Mouse (Mus musculus) T-helper 2 cell (primary cell): Measurements from ENCODE around the gene Gm44579.

Source experiments
- in situ Hi-C: fragments of 300-600 bp; cut with MboI, MseI; formaldehyde crosslinking; loops from one replicate; pipeline ENCODE4 v1.15.1; 2025; ENCODE audit warnings: high pct_unique_total_duplicates

The Gm44579 gene

DNA sequence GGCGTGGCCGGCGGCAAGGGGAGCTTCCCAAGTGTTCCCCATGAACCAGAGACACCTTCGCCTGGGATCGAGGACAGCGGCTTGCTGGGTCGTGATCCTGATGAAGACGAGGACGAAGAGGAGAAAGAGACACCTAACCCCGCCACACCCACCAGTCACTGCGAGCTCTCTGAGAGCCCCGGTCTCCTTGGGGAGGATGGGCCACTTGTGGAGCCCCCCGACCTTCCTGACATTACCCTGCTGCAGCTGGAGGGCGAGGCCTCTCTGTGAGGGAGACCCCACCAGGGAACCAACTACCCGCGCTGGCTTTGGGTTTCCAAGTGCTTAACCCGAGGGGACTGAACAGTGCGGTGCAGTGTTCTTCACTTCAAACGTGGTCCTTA lies 52.2 kb downstream of the Gm44579 start:
- in situ Hi-C loops = no loop called here

DNA sequence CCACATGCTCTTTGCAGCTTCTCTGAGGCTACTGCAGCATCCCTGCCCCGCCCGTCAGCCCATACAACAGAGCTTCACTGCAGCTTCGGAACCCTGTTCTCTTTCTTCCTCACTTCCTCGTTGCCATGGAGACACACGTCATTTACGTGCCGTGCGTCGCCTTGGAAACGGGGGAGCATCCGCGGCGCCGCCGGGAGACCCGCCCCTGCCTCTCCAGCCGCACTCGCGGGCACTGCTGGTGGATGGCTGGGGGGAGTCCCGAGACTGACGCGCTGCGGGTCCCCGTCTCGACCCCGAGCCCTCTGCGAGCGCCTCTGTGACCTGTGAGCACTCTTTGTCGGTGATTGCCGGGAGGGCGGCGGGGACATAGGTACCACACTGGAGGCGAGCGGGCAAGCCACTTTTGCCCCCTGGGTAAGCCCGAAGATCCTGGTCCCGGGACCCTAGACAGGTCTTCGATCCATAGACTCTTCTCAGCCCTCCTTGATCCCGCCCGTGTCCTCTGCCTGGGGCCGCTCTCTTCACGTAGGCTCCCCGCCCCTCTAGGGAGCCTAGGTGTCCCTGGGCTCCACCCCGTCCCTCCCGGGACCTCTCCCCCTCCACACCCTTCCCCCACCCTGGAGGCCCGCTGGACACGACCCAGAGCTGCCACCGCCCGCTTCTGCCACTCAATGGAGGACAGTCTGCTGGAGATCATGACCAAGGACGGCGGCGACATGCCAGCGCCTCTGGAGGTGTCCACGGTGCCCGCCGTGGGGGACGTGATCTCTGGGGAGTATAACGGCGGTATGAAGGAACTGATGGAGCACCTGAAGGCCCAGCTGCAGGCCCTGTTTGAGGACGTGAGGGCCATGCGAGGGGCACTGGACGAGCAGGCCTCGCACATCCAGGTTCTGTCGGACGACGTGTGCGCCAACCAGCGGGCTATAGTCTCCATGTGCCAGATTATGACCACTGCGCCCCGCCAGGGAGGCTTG lies 52.8 kb downstream of the Gm44579 start:
- in situ Hi-C loops = no loop called here

DNA sequence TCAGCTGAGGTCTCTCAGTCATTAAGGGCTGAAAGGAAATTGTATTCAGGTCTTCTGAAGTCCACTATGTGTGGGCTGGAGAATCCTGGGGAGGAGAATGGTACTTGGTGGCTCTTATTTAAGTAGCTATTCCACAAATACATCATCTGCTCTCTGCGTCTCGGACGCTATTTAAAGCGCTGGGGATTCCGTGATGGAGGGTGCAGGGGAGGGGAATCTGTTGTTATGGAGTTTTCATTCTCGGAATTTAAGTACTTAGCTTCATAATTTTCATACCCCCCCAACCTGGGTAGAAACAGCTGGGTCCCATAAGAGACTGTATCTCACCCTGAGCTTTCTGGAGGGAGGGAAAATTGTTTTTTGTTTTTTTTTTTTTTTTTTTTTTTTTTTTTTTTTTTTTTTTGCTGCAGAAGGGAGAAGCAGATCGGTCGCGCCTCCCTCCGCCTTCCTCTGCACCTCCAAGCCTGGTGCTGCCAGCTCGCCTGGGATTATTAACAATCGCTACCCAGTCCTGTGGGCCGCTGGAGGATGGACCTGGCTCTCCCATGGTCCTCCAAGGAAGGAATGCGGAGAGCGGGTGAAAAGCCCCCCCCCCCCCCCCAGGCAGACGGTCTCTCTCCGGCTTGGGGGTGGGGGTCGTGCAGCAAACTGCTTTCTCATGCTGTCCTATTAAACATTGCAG lies 53.7 kb downstream of the Gm44579 start, which contains the start of gene Ccdc184:
Ccdc184 (plus strand) TSS at position 196 of the 682 bp plus-strand sequence.
- in situ Hi-C loops = no loop called here

DNA sequence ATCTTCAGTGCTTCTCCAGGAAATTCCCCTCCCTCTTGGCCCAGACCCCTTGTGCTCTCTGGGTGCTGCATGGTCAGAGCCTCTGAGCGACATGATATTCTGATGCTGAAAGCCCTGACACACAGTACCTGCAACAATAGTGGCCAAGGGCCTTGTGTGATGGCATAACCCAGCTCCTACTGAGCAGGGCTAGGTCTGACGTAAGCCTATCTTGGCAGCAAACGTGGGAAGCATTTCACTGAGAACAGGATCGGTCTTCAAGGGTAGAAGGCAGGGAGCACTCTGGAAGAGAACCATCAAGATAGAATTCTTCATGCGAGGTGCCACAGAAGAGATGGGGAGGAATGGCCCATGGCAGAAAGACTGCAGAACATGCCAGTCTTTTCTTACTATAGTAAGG lies 55.3 kb downstream of the Gm44579 start, which contains the start of gene Asb8:
Asb8 (minus strand) TSS at position 101 of the 400 bp plus-strand sequence.
- in situ Hi-C loops = no loop called here

DNA sequence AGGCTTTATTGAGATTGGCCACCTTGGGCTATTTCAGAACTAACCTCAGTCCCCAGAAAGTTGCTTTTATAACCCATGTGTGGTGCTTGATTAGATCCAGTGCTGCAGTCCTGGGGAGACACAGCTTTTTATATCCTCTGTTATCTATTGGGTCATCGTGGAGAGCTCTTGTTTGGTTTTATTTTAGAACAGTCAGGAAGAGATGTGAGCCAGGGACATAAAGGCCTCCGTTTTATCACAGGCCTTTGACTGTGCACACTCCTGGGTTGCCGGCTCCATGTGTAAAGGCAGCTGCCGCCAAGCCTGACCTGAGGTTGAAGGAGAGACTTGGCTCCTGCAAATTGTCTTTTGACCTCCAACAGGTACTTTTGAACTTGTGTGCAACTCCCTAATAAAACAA lies 58.2 kb downstream of the Gm44579 start:
- in situ Hi-C loops = no loop called here

DNA sequence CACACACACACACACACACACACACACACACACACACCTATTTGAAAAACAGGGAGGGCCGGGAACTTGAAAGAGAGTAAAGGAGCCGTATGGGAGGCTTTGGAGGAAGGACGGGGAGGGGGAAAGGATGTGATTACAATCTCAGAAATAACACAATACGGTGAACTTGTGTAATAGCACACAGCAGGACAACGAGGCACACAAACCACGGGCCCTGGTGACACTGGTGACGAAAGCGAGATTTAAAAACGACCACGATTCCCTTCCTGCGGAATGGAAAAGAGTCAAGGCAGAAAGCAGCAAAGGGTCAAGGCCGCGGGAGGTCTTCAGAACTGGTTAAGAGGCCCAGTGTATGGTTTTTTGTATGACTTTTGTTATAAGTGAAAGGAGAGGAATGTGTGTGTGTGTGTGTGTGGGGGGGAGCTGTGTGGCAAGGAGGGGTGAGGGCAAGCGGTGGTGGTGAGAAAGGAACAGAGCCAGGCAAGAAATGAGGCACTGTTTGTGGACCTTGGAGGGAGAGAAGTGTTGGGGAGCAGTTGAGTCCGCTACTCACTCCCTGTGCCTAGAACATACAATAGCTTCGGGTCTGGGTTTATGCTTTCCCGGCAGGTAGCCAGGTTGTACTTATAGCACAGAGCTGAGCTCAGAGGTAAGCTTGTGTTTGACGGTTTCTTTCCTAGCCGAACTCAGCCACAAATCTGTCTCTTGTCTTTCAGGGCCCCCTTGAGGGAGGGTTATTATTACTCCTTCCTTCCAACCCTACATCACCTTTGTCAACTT lies 59.6 kb downstream of the Gm44579 start:
- in situ Hi-C loops = no loop called here

DNA sequence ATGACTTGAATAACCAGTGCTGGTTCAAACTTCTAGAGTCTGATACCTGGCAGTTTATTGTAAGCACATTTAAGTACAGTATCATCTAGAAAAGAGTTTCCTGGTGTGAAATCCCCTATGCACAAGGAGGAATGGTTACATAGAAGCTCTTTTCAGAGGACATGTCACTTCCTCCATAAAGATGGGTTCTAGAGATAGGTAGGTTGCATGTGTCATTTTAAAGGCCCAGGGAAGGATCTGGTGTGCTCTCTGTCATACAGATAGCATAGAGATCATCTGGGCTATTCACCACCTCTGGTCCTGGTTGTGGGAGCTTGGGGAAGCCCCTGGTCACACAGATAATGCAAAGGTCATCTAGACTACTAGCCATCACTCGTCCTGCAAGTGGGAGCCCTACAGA lies 63.5 kb downstream of the Gm44579 start:
- in situ Hi-C loops = no loop called here

DNA sequence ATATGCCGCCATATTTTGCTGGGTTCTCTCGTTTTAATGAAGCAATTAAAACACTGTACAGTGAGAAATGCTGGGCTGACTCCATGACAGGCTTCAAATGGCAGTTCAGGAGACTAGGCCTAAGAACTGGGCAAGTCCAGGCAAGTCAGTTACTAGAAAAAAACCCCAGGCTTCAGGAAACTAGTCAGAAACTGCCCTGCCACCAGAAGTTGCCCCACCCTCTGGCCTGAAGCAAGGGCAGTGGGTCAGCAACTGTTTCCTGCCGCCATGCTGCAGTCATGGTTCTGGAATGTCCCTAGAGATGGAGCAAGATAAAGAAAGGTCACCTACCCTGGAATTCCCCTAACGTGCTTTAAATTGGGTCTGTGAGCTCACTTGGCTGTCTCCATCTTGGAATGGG lies 64.8 kb downstream of the Gm44579 start:
- in situ Hi-C loops = no loop called here

DNA sequence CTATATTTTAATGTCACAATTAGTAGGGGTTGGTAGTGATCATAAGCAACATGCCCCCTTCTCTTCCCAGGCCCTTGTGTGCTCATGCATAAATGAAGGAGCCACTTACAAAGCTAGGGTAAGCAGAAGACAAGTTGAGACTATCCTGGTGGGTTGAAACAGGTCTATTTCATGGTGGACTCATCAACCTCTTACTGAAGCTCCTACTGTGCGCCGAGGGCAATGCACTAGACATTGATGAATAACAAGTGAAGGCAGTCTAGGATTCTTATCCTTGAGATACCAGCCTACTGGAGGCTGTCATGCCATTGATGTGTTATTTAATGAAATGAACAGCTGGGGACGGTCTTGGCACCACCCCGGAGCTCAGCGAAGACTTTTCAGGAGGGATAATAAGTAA lies 65.5 kb downstream of the Gm44579 start:
- in situ Hi-C loops = no loop called here

DNA sequence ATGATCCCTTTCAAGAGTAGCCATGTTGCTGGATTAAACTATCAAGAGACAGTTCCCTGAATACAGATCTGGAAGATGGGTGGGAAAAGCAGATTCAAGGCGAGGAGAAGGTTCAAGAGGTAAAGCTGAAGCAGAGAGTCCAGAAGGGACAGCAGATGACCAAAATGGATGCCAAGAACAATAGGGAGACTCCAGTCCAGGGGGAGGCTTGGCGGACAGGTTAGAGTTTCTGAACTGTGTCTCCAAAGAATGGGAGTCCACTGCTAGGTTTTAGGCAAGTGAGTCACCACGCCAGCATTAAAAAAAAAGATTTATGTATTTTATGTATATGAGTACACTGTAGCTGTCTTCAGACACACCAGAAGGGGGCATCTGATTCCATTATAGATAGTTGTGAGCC lies 66.1 kb downstream of the Gm44579 start:
- in situ Hi-C loops = loop anchor here (5.0 kb wide), 1 partner anchor 62 kb away; the partner anchor contains the start of genes Pfkm and Senp1

DNA sequence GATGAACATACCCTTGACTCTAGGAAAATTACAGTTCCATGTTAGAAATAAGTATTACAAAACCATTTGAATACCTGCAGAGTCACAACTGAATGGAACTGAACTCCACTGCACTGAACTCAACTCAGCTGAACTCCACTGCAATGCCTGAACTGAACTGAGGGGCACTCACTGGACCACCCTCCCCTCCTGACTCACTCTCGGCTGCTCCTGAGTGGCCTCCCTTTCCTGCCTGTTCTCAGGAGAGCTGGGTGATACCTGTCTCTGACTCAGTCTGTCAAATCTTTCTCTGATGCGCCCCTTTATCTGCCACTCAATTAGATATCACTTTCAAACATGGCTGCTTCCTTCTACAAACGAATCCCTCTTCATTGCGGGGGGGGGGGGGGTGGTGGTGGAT lies 66.6 kb downstream of the Gm44579 start:
- in situ Hi-C loops = loop anchor here (5.0 kb wide), 1 partner anchor 62 kb away; the partner anchor contains the start of genes Pfkm and Senp1

DNA sequence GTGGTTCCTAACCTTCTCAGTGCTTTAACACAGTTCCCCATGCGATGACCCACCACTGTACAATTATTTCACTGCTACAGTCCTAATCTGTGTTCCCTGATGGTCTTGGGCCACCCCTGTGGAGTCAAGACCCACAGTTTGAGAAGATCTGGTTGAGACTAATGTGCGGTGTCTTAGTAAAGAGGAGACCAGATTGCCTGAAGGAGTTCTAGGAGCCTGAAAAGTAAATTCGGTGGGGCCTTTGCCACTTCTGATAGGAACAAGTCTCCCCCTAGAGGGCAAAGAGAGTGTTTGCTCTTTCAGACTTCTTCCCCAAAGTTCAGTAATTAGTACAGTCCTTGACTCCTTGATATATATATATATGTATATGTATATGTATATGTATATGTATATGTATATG lies 67.2 kb downstream of the Gm44579 start:
- in situ Hi-C loops = loop anchor here (5.0 kb wide), 1 partner anchor 61 kb away; the partner anchor contains the start of genes Pfkm and Senp1

DNA sequence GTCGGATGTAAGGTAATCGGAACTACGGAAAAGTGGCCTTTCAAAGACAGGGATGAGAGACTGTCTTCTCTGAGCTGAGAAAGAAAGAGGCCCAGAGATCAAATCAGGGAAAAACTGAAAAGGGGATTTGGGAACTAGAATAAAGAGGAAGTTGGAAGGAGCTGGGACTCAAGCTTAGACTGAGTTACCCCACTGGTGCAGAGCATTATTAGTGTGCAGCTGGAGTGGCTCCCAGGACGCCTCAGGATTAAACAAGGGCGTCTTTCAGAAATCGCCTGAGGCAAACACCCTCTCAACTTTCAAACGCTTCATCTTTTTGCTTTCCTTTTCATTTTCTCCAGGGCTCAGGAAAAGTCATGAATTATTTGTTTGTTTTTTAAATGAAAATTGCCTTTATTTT lies 67.9 kb downstream of the Gm44579 start:
- in situ Hi-C loops = loop anchor here (5.0 kb wide), 1 partner anchor 61 kb away; the partner anchor contains the start of genes Pfkm and Senp1

DNA sequence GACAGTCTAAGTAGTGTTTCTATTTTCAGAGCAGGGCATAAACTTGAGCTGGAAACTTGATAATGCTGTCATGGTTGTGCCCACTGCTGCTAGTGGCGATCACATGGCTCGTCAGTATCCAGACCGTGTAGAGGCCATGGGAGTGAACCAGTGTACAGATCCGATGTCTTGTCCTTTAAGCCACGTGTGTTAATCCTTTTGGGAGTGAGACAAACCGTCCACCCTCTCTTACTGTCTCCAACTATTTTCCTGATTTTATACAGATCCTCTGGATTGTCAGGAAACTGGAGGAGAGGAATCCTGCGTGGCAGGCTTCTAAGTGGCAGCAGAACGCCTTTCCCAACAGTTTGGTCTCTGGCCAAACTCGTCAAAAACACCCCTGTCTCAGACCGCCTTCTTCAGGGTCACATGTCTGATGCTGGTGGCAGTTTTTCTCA lies 71.6 kb downstream of the Gm44579 start:
- in situ Hi-C loops = no loop called here

DNA sequence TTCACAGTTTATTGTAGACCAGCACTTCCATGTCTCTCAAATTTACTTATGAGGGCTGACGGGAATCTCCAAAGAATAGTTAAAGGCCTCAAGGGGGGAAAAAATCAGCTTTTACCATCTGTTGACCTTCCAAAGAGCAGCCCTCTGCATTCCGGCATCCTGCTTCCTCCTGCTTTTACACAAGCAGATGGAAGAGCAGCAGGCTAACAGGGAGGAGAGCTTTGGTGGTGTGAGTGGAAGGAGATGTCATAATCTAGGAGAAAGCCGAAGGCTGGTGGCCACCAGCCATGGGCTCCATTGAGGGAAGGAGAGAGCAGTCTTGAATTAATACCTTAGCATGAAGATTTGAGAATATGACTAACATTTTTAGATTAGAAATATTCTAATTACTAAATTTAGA lies 72.4 kb downstream of the Gm44579 start:
- in situ Hi-C loops = no loop called here

DNA sequence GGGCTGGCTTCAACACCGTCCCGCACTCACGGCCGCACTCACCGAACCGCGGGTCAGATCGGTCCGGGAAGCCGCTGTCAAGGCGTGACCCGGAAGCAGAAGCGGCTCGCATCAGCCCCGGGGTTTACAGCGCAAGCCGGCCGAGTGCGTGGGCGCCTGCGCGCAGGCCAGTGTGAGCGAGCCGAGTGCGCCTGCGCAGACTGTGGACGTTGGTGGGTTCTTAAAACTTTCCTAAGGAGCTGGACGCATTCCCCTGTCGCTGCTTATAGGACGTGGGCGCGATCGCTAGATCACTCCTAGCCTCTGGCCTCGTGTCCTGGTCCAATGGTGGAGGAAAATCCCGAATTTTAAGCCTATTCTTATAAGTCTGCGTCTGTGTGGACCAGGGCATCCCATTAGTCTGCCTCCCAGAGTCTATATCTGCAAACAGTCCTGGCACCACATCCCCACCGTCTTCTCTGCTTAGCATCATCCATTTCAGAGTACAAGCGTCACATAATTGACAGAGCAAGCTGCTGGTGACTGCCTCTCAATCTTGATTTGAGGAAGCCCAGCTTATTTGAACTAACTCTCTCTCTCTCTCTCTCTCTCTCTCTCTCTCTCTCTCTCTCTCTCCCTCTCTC lies 75.1 kb downstream of the Gm44579 start:
- in situ Hi-C loops = no loop called here

DNA sequence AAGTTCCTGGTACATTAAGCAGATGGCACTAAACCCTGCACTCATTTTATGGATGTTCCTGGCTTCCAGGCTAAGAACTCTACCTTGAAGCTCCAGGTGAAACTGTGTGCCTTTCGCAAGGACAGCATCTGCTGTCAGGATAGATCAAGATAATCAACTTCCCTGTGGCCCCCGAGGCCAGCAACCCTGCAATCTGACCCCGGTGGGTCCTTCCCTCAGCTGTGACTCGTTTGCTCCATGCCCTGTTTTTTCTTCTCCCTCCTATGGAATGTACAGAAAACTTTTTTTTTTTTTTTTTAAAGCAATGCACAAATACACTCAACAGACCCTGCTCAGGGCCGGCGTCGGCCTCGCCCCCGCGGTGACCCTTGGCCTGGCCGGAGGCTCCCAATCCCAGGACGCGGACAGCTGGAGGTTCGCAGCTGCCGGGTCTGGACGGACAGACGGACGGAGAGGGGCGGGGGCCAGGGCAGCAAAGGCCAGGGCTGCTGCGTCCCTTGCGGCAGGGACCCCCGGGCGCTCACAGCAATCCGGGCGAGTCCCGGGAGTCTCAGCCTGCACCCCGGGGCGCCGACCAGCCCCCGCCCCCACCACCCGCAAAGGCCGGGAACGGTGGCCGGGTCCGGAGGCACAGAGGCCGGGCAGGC lies 75.8 kb downstream of the Gm44579 start:
- in situ Hi-C loops = no loop called here

DNA sequence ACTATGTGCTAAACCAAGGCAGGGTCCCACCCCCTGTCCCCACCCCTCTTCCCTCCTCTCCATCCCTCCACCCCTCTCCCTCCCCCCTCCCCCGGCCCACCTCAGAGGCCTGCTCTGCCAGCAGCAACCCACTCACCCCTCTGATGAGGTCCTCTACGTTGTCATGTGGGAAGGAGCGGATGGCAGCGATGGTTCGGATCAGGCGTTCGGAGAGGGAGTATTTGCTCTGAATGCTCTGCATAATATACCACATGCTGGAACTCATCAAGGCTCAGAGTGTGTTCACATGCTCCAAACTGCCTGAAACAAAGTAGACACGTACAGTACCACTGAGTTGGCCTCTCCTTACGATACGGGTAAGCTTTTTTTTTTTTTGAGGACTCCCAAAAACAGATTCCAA lies 78.3 kb downstream of the Gm44579 start:
- in situ Hi-C loops = no loop called here

DNA sequence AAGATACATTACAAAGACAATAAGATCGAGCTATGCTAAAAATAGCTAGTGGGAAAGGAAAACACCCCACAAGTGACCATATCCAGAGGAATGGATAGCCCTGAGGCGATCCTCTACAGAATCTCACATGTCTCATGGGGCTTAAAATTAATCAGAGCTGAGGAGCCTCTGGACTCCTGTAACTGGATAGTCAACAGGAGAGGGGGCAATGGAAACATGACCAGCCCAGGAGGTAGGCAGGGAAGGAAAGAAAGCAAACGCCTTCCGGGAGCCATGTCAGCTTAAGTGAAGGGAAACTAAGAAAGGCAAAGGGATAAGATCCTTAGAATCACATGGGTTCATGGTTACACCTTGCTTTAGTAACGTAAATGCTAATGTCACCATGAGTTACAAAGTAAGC lies 80.0 kb downstream of the Gm44579 start:
- in situ Hi-C loops = no loop called here

DNA sequence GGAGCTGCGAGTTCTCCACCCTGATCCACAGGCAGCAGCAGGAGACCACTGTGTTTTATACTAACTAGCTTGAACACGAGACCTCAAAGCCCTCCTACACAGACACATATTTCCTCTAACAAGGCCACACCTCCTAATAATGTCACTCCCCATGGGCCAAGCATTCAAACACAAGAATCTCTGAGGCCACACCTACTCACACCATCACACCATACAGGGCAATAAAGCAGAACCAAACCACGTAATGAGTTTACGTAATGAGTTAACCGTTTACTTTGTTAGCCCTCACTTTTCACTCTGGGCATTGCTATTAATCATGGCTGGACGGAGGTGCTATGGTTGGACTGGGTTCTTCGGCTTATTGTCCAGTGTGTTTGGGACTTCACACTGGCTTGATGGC lies 81.0 kb downstream of the Gm44579 start:
- in situ Hi-C loops = no loop called here

DNA sequence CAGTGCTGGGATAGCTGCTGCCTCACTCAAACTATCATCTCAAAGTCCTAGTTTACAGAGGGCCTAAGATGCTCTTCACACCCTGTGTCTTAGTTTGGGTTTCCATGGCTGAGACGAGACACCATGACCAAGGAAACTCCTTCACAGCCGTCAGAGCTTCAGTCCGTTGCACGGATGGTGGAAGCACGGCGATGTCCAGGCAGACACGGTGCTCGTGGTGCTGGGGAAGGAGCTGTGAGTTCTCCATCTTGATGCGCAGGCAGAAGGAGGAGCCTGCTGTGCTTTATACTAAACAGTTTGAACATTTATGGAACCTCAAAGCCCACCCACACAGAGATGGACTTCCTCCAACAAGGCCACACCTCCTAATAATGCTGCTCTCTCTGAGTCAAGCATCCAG lies 83.9 kb downstream of the Gm44579 start:
- in situ Hi-C loops = no loop called here
